Comparison of ENCODE assay signal across 12 mouse cellular contexts in the genomic region with DNA sequence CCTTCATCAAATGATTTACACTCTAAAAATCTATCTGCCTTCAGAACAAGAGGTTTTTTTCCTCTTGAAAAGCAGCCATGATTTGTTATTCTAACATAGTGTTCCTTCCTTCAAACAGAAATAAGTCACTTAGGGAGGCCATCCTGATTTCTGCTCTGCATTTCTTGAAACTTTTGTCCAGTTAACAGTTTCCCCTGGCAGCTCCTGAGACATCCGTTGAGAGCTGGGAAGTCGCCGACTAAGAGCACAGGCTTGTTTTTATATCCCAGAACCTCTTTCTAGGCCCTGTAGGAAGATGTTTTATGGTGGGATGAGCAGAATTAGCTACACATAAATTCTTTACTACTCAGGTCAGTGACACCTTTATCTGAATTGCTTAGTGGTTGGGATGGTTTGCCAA.
DNase-seq lines count a peak whose midpoint lies in the region; ATAC-seq and TF ChIP-seq lines count a peak whose summit lies in the region.
"Had no signal": no experiment of that assay in that cellular context is flagged by ENCODE, and none has a peak within 500 bp of the region (broad histone marks: within the 10 kb centered on the region; RNA-seq: fewer than 3 reads in every experiment).

No protein-coding gene starts in this region.

- WGBS in kidney, adult 2 months = 43% methylated on average over 3 of the region's 3 CpGs
- 46% methylated on average over 3 of the region's 3 CpGs for WGBS in intestine, embryonic 16.5 days

- TF ChIP-seq POLR2A in kidney, adult 2 months (IDR thresholded peaks at IDR 0.05; ENCODE audit: low read depth, low read length) = no peak

- peak overlapping the region; percentile 24; the same call in 1 of the 2 replicates for H3K27ac ChIP-seq in gastrocnemius, adult 2 months
- no peak overlapping the region for H3K27ac ChIP-seq in kidney, adult 2 months (ENCODE audit: insufficient read depth, low read depth, low read length)
- H3K27ac ChIP-seq in brown adipose tissue, adult 24 weeks (replicated peaks; ENCODE audit: low read depth, low read length) = peak overlapping the region; percentile 65; the same call in 1 of the 2 replicates
- peak overlapping the region; percentile 26; the same call in 1 of the 2 replicates for H3K27ac ChIP-seq in intestine, embryonic 16.5 days (ENCODE audit: low read length)
- H3K27ac ChIP-seq: embryonic facial prominence, embryonic 15.5 days; midbrain, embryonic 13.5 days had no signal

- ATAC-seq in intestine, embryonic 16.5 days = no peak
- ATAC-seq: midbrain, embryonic 13.5 days had no signal

- H3K9ac ChIP-seq in intestine, embryonic 16.5 days (ENCODE audit: low read depth, low read length) = 0 out of 2 replicates have a peak overlapping the region, but pooled peaks have one; percentile 24
- H3K9ac ChIP-seq: embryonic facial prominence, embryonic 15.5 days; midbrain, embryonic 13.5 days; neural tube, embryonic 13.5 days had no signal

- no peaks in the 10 kb centered on the region for H3K4me1 ChIP-seq in kidney, adult 2 months (ENCODE audit: control insufficient read depth, insufficient read depth, low read length)
- peaks cover 12% of the 10 kb centered on the region; the same call in 1 of the 2 replicates for H3K4me1 ChIP-seq in brown adipose tissue, adult 24 weeks (ENCODE audit: control insufficient read depth, insufficient read depth, insufficient read length, low read length)
- H3K4me1 ChIP-seq in intestine, embryonic 16.5 days (ENCODE audit: control insufficient read depth, insufficient read depth, low read length) = peaks cover 9% of the 10 kb centered on the region; the same call in 1 of the 2 replicates

- H3K4me2 ChIP-seq in intestine, embryonic 16.5 days (ENCODE audit: low read depth, low read length) = peak overlapping the region; percentile 56
- H3K4me2 ChIP-seq: embryonic facial prominence, embryonic 15.5 days; midbrain, embryonic 13.5 days had no signal

- intact Hi-C loops in gastrocnemius, adult 2 months (cut with DNase I) = no loop called here
- intact Hi-C loops in gastrocnemius, postnatal 14 days (cut with DNase I; ENCODE audit: low total_unique reads) = no loop called here

- H3K27me3 ChIP-seq in kidney, adult 2 months (replicated peaks; ENCODE audit: control insufficient read depth, insufficient read depth, low read length) = no peaks in the 10 kb centered on the region
- H3K27me3 ChIP-seq in intestine, embryonic 16.5 days (replicated peaks; ENCODE audit: control insufficient read depth, insufficient read depth, low read length) = no peaks in the 10 kb centered on the region
- H3K27me3 ChIP-seq: embryonic facial prominence, embryonic 15.5 days; midbrain, embryonic 13.5 days; neural tube, embryonic 13.5 days had no signal

- DNase-seq in gastrocnemius, adult 2 months = no peak
- no peak for DNase-seq in gastrocnemius, adult 18-20 months (ENCODE audit: low spot score)
- peak; percentile 18 for DNase-seq in kidney, postnatal 10 days
- no peak for DNase-seq in kidney, adult 2 months
- DNase-seq in adrenal gland, postnatal 4 days (ENCODE audit: low spot score in 2 of 2) = no peak
- no peak for DNase-seq in gastrocnemius, postnatal 14 days
- DNase-seq: cerebellum, postnatal 14 days had no signal

- H3K4me3 ChIP-seq in gastrocnemius, adult 2 months = peak overlapping the region; percentile 38
- H3K4me3 ChIP-seq in kidney, adult 2 months (ENCODE audit: insufficient read depth, low read depth, low read length) = no peak overlapping the region
- H3K4me3 ChIP-seq in brown adipose tissue, adult 24 weeks (ENCODE audit: insufficient read depth, low read depth, low read length) = no peak overlapping the region
- peak overlapping the region; percentile 60 for H3K4me3 ChIP-seq in intestine, embryonic 16.5 days (ENCODE audit: low read length)
- H3K4me3 ChIP-seq: embryonic facial prominence, embryonic 15.5 days; midbrain, embryonic 13.5 days; neural tube, embryonic 13.5 days had no signal

- H3K9me3 ChIP-seq in intestine, embryonic 16.5 days (ENCODE audit: control insufficient read depth, low read length) = no peaks in the 10 kb centered on the region
- H3K9me3 ChIP-seq: embryonic facial prominence, embryonic 15.5 days; midbrain, embryonic 13.5 days; neural tube, embryonic 13.5 days had no signal

- no peaks in the 10 kb centered on the region for H3K36me3 ChIP-seq in kidney, adult 2 months (ENCODE audit: control insufficient read depth, insufficient read depth, low read length)
- H3K36me3 ChIP-seq in intestine, embryonic 16.5 days (ENCODE audit: control insufficient read depth, insufficient read depth, low read length) = no peaks in the 10 kb centered on the region
- H3K36me3 ChIP-seq: embryonic facial prominence, embryonic 15.5 days; midbrain, embryonic 13.5 days; neural tube, embryonic 13.5 days had no signal

- TF ChIP-seq CTCF in gastrocnemius, adult 2 months (IDR thresholded peaks at IDR 0.05) = no peak
- no peak for TF ChIP-seq CTCF in kidney, adult 2 months (conservative IDR thresholded peaks at IDR 0.05; ENCODE audit: insufficient read depth, insufficient read length, low read depth, low read length)

Comparison
In these comparisons a context has a peak if more than half of its experiments do, and no peak if none do; other contexts are left out.
1. H3K4me3 ChIP-seq: peak in gastrocnemius, adult 2 months (single experiment) and intestine, embryonic 16.5 days (single experiment); none in kidney, adult 2 months (single experiment) and brown adipose tissue, adult 24 weeks (single experiment).